Mouse (Mus musculus) adipocyte (in vitro differentiated cells): ENCODE results near the gene Trip6.

ENCODE experiments used
- DNase-seq: peaks from one replicate; pipeline ENCODE4 v3.0.0-alpha.2; 2016; ENCODE audit warnings: low spot score

The Trip6 gene

GRCm38 (mm10) chr5:137263897-137264720 is 50.1 kb downstream of the Trip6 start:
- DNase-seq, result no peak
